Mouse (Mus musculus): Measurements from ENCODE around the gene Hoxd9. TPM values are rescaled to one million over a fixed set of nuclear protein-coding genes. Genes with fewer than 3 reads are reported as not detected.
A peak's percentile ranks its signal among the peaks of the same experiment; 100 is the strongest.

Gene Hoxd9
- total RNA-seq, 2 experiments from 2014 or later = not detected

- Histone ChIP-seq H3K4me3 (no peak within 1 kb of the TSS), H3K27ac (no peak within 1 kb of the TSS)
- intact Hi-C loops (cut with DNase I) = loop anchor here (5.0 kb wide), 1 partner anchor 55 kb away; the partner anchor contains the start of gene Evx2
- DNase-seq (ENCODE audit: extremely low spot score in 1 of 2, low spot score in 2 of 2) = no peak
- TF ChIP-seq CTCF (IDR thresholded peaks at IDR 0.05) = no peak
Measured at GRCm38 (mm10) chr2:74711721-74712621, 14.4 kb downstream of the Hoxd9 start, which contains the start of the genes Hoxd3 and Hoxd4. Gene Hoxd3 (plus strand): TSS chr2:74711927. Gene Hoxd4 (plus strand): TSS chr2:74711929.

- TF ChIP-seq CTCF (IDR thresholded peaks at IDR 0.05) = no peak
- no peak for DNase-seq (ENCODE audit: extremely low spot score in 1 of 2, low spot score in 2 of 2)
- intact Hi-C loops (cut with DNase I) = loop anchor here (2.0 to 5.0 kb wide), 2 partner anchors 56 to 425 kb away; partner anchors contain the start of gene Evx2
- no peak overlapping the region for H3K4me3 ChIP-seq
- H3K27ac ChIP-seq = no peak overlapping the region
Measured at GRCm38 (mm10) chr2:74713239-74714150, 16.0 kb downstream of the Hoxd9 start.

GRCm38 (mm10) chr2:74714156-74714789 is 16.7 kb downstream of the Hoxd9 start:
- DNase-seq (ENCODE audit: extremely low spot score in 1 of 2, low spot score in 2 of 2) = no peak
- H3K4me3 ChIP-seq = no peak overlapping the region
- TF ChIP-seq CTCF (IDR thresholded peaks at IDR 0.05) = no peak
- intact Hi-C loops (cut with DNase I) = loop anchor here (2.0 to 5.0 kb wide), 2 partner anchors 57 to 425 kb away; partner anchors contain the start of gene Evx2
- H3K27ac ChIP-seq = no peak overlapping the region

GRCm38 (mm10) chr2:74714881-74715280 is 17.4 kb downstream of the Hoxd9 start:
- no peak for DNase-seq (ENCODE audit: extremely low spot score in 1 of 2, low spot score in 2 of 2)
- Histone ChIP-seq H3K27ac (no peak overlapping the region), H3K4me3 (no peak overlapping the region)
- no peak for TF ChIP-seq CTCF (IDR thresholded peaks at IDR 0.05)
- intact Hi-C loops (cut with DNase I) = loop anchor here (1.0 to 5.0 kb wide), 4 partner anchors 58 to 597 kb away; partner anchors contain the start of gene Evx2

GRCm38 (mm10) chr2:74715504-74716241 is 18.1 kb downstream of the Hoxd9 start:
- DNase-seq (ENCODE audit: extremely low spot score in 1 of 2, low spot score in 2 of 2) = peak; percentile 70 to 73
- intact Hi-C loops (cut with DNase I) = loop anchor here (1.0 to 5.0 kb wide), 4 partner anchors 249 to 597 kb away; no protein-coding TSS in a partner anchor
- TF ChIP-seq CTCF (IDR thresholded peaks at IDR 0.05) = peak; percentile 74
- Histone ChIP-seq H3K27ac (no peak overlapping the region), H3K4me3 (no peak overlapping the region)

GRCm38 (mm10) chr2:74720384-74720783 is 22.9 kb downstream of the Hoxd9 start:
- no peak for TF ChIP-seq CTCF (IDR thresholded peaks at IDR 0.05)
- Histone ChIP-seq H3K4me3 (no peak overlapping the region), H3K27ac (no peak overlapping the region)
- no peak for DNase-seq (ENCODE audit: extremely low spot score in 1 of 2, low spot score in 2 of 2)
- intact Hi-C loops (cut with DNase I) = no loop called here

GRCm38 (mm10) chr2:74720955-74721491 is 23.5 kb downstream of the Hoxd9 start:
- no peak overlapping the region for H3K27ac ChIP-seq
- no peak for TF ChIP-seq CTCF (IDR thresholded peaks at IDR 0.05)
- no peak for DNase-seq (ENCODE audit: extremely low spot score in 1 of 2, low spot score in 2 of 2)
- intact Hi-C loops (cut with DNase I) = no loop called here
- no peak overlapping the region for H3K4me3 ChIP-seq

- DNase-seq (ENCODE audit: extremely low spot score in 1 of 2, low spot score in 2 of 2) = no peak
- intact Hi-C loops (cut with DNase I) = no loop called here
- no peak for TF ChIP-seq CTCF (IDR thresholded peaks at IDR 0.05)
Measured at GRCm38 (mm10) chr2:74721882-74722281, 24.4 kb downstream of the Hoxd9 start.

GRCm38 (mm10) chr2:74722949-74723348 is 25.4 kb downstream of the Hoxd9 start:
- intact Hi-C loops (cut with DNase I) = no loop called here
- Histone ChIP-seq H3K27ac (no peak overlapping the region), H3K4me3 (no peak overlapping the region)
- no peak for TF ChIP-seq CTCF (IDR thresholded peaks at IDR 0.05)
- DNase-seq (ENCODE audit: extremely low spot score in 1 of 2, low spot score in 2 of 2) = no peak

More at GRCm38 (mm10) chr2:74721882-74722281, 24.4 kb downstream of the Hoxd9 start:
- Histone ChIP-seq H3K27ac (no peak overlapping the region), H3K4me3 (no peak overlapping the region)
